Mouse (Mus musculus) spleen, postnatal 36 days (tissue): ENCODE data around the gene Gde1.
A peak's percentile ranks its signal among the peaks of the same experiment; 100 is the strongest.

Experiments used
- DNase-seq, 2 experiments: peaks; one replicate each; pipeline ENCODE4 v3.0.0; 2022; ENCODE audit warnings: low spot score in 2 of 2, mixed read lengths in 1 of 2

Gene Gde1

DNA sequence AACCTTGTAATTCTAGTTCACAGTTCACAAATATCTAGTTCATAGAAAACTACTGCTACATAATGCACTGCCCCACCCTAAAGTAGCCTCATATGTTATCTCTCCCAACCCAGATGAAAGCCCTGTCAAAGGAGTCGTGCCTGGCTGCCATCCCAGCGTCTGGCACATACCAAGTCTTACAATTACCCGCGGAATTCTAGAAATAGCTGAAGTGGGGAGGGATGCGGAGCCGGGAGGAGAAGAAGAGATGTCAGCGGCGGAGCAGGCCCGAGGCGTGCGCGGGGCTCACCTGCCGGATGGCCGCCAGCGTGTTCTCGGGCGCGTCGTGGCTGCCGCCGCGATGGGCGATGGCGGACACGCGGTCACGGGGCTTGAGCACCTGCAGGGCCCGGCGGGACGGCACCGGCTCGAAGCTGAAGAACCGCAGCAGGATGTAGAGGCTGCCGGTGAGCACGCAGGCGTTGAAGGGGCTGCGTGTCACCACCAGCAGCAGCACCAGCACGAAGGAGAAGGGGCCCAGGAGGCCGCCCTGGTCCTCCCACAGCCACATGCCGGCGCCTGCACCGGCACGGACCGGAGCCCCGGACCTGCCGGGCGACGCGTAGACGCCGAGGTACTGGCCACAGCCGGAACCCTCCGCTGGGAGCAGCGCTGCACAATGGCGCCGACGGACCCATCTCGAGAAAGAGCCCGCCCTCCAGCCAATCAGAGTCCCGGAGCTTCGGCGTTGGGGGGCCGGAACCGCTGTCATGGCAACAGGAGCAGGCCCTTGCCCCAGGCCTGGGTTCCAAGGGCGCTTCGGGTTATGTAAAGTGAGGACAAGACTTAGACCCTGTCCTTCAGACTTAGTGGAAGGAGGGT is at the start of gene Gde1:
TSS of gene Gde1 (minus strand) at position 678 of the 861 bp plus-strand sequence.
- peak; percentile 92 for DNase-seq

DNA sequence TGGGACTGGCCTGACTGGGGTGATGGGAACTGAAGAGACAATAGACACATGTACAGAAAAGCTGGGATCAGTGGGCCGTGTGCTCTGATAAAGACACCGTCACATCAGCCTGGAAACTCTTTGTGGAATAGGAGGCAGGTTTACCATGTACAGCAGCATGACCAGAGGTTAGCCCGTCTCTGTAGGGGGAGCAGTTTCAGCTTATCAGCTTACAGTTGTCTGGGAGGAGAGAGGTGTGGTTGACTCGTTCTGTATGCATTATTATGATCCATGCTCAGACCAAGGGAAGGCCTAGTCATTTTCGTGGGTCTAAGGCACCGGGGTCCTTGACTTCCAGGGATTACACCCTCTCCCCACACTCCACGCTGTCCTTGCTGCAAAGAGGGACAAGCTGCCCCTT is 46.0 kb upstream of the Gde1 start:
- DNase-seq = no peak

DNA sequence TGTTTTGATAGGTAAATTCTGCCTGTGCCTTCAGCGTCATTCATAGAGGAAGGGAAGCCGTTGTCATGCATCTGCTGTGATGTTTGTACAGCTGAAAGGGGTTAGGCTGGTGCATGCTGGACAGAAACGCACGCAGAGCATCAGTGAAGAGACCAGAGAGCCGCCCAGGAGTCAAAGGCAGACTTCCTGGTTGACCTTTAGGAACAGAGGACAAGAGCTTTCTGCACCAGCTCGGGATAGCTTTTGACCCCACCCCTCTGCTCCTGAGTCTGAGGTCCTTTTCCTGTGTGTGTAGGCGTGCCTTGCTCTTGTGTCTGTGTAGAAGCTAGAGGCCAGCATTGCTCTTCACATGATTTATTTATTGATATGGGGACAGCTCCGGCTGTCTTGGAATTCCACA is 44.1 kb upstream of the Gde1 start:
- DNase-seq = no peak

DNA sequence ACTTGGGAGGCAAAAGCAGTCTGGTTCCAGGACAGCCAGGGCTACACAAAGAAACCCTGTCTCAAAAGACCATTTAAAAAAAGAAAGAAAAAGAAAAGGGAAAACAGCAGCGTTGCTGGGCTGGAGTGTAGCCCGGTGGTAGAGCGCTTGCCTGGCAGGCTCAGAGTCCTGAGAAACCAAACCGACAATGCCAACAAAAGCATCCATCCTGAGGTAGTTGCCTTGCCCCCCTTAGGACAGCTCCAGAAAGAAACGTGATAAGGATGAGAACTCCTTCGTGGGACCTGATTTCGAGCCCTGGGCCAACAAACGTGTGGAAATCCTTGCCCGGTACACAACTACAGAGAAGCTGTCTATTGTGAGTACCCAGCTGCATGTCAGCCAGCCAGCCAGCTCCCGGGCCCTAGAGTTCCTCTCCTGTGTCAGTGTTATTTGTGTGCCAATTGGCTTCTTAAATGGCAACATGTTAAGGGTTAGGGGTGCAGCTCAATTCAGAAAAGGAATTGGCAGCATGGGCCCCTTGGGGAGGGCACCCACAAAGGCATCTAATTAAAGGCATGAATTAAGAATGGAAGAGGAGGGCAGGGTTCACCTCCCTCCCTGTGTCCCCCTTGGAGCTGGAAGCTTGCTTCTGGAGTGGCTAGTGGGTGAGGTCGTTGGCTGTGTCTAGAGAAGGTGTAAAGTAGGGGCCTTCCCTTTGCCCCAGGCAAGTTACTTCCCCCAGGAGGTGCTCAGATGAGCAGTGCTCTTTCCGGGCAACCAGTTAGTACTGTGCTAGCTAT is 42.5 kb upstream of the Gde1 start:
- DNase-seq = no peak

DNA sequence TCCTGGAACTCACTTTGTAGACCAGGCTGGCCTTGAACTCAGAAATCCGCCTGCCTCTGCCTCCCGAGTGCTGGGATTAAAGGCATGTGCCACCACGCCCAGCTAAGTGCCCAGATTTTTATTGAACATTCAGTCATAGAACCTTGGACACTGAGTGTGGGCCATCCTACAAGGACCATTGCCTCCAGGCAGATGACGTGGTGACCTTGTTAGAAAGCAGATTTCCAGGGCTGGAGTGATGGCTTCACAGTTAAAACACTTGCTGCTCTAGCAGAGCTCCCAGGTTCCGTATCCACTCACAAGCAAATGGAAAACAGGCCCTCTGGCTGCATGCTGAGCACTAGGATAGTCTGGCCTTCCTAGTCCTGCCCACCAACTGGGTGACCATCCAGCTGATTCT is 39.2 kb upstream of the Gde1 start:
- no peak for DNase-seq

GRCm38 (mm10) chr7:118742278-118742677 is 36.7 kb upstream of the Gde1 start:
- DNase-seq = no peak

DNA sequence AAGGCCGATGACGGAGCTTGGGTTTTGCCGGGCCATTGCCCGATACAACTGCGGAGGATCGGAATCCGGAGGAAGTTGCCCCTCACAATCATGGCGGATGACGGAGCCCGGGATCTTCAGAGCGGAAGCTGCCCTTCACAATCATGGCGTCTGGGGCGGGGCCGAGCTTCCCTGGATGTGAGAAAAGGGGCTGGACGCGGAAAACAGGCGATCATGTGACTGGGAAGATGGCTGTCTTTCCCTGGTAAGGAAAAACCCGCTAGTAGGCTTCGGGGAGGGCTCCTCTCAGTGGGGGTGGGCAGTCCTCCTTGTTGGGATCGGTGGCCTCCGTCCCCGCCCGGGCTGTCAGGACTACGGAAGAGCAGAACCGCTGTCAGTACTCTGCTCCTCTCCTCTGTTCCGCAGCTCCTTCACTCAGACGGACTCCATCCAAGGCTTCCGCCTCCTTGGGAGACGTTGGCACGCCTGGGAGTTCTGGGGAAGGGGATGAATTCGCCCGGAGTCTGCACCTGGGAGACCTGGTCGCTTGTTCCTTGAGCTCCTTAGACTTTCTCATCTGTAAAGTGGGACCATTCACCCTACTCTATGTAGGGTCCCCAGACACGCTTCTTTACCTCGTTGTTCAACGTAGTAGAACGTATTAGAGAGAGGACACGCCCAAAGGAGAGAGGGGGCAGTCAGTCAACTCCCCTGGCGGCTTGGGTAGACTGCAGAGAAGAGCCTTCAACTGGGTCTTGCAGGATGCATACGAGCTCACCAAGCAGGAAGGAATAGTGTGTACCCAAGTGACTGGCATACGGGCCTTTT is 35.2 kb upstream of the Gde1 start:
- DNase-seq = peak; percentile 90 to 93

DNA sequence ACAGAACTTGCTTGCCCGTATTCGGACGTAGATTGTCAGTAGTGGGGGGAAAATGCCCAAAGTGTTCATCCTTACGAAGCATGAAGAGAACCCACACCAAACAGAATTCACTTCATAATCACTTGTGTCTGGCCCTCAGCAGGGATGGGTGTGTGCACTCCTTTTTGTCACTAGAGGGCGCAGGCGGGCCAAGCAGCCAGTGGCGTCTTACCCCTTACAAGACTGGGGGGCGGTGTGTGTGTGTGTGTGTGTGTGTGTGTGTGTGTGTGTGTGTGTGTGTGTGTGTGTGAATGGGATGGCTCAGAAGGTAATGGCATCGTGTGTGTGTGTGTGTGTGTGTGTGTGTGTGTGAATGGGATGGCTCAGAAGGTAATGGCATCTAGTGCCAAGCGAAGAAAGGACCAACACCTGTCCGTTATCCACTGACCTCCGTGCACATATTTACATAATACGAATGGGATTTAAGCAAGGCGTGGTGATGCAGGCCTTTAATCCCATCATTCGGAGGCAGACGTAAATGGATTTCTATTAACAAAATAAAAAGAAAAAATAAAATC is 34.5 kb upstream of the Gde1 start, which contains the start of gene Vps35l:
TSS of gene Vps35l (plus strand) at position 252 of the 557 bp plus-strand sequence.
- DNase-seq = peak; percentile 77 to 84

DNA sequence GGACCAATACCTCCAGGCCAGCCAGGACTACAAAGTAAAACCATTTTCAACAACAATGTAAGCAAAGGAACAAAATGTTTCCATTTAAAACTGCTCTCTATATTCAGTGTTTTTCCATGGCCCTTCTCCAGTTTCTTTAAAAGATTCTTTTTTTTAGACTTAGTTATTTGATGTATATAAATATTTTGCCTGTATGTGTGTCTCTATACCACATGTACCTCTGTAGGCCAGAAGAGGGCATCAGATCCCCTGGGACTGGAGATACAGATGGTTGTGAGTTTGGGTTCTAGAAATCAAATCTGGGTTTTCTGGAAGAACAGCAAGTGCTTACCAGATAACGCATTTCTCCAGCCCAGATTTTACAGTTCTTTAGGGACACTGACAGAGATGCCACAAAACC is 33.2 kb upstream of the Gde1 start:
- DNase-seq = no peak

DNA sequence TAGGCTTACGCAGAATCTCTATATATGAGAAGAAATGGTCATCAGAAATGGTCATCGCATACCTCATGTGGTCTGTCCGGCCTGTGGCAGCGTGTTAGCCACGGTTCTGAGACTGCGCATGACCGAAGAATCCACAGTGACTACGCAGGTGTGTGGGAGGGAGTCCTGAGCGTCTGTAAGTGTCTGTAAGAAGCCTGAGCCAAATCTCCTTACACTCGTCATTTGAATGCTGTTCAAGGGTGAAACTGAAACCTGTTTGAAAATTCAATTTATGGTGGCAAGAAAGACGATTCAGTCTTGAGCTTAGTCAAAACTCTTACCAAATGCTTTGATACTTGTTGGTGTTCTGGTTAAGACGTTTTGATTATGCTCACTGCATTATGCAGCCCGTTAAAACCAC is 27.6 kb upstream of the Gde1 start:
- no peak for DNase-seq

GRCm38 (mm10) chr7:118731781-118732180 is 26.2 kb upstream of the Gde1 start:
- DNase-seq = no peak

GRCm38 (mm10) chr7:118728846-118729587 is 23.4 kb upstream of the Gde1 start:
- DNase-seq = no peak

- DNase-seq = no peak
Measured at GRCm38 (mm10) chr7:118725459-118725858, 19.9 kb upstream of the Gde1 start.

DNA sequence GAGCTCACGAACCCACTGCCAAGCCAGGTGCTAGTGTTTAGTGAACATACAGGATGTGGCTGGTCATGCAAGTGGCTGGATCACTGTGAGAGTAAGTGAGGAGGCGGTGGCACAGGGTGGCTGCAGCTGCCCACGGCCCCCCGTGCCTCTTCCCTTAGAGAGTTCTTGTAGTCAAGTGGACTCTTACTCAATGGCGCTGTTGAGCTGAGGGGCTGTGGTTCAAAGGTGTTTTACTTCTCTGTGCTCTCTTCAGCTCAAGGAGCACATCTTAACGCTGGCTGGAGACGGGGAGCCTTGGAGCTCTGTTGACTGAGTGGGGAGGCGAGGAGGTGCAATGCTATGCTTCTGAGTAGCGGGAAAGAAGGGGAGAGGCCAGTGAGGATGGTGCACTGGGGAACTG is 18.3 kb upstream of the Gde1 start:
- no peak for DNase-seq

DNA sequence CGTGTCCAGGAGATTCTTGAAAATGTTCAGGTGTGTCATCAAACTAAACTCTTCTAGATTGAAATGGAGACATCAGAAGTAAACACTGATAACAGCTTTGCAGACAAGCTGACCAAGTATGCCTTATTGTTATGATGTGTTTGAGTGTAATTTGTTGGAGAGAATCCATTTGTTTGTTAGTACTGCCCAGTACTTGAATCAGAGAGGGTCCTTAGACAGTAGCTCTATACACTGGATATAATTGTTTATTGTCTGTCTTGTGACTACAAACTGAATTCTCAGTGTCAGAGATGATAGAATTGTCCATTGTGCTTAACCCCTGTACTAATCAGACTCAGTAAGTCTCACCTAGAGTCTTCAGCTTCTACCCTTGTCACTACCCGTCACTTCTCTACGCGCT is 12.5 kb upstream of the Gde1 start:
- no peak for DNase-seq

DNA sequence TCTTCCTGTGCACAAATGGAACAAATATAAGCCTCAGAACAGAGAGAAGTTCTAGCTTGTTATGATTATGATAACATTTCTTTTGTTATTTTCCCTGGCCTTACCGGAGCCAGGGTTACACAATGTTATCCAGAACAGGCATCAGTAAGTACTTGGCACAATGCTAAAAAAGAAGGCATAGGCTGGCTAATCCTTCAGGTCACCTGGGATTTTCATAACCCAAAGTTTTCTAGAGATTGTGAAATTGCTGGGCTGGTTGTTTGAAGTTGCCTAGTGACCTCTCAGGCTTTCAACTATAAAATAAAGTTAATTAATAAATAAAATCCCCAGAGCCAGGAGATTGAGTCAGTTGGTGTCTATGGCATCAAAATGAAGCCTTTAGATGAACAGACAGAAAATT is 9.3 kb upstream of the Gde1 start:
- DNase-seq = no peak

DNA sequence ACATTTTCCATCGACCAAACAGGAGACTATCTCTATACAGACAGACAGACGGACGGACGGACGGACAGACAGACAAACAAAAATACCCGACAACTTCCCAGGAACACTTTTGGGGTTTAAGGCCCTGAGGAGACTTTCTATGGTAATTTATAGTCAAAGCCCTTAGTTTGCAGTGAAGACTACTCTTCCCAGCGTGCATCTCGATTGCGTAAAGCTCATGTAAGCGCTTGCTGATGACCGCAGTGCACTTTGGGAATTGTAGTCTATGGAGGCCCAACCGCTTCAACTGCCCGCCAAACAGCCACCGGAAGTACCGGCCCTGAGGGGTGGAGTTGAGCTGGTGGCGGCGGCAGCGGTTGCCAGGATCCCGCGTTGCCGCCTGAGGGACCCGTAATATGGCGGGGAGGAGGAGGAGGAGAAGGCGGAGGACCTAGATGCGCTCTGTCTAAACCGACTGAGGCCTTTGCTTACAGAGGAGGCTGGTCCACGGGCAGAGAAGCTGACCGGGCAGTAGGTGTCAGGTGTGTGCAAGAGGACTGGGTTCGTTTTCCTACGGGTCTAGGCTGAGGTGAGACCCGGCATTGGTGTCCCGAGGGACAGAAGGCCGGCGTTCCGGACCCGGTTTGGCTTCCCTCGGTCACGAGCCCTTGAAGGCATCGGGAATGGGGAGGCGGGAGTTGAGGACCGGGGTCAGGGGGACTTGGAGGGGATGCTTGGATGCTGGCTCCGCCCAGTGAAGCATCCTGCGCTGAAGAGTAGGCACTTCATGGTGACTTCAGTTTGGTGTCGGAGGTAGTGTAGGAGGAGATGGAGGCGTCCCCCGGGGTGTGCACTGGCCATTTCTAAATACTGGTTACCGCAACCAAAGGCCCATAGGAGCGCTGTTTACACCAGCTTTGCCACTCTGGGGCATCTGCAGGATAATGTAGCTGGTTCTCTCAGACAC is 6.9 kb upstream of the Gde1 start, which contains the start of gene Ccp110:
TSS of gene Ccp110 (plus strand) at position 325 of the 946 bp plus-strand sequence.
- DNase-seq = peak; percentile 96

DNA sequence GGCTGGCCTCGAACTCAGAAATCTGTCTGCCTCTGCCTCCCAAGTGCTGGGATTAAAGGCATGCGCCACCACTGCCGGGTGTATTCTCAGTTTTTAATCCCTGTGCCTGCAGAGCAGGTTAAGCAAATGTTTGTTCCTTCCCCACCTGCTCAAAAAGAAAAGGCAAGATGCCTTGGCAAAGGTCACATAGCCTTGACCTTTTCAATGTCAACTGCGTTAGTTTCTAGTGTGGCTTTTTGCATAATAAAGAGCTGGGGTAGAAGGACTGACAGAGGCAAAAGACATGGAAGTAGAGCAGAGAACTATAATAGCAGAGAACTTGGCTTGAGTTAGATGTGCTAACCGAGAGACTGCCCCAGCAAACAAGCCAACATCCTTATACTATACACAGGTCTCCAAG is 5.2 kb upstream of the Gde1 start:
- no peak for DNase-seq

DNA sequence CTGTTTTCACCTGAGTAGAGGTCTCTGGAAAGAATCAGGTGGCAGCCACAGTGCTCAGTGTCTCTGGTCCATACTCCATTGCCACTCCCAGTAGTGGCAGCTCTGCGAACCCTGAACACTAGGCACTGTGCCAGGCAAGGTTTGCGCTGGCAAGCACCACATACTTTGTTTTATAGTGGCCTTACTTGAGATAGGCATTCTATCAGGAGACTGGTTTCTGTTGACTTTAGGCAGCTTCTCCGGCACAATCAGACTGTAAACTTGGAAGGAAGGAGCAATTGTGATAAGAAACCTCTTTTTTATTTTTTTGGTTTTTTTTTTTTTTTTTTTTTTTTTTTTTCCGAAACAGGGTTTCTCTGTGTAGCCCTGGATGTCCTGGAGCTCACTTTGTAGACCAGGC is 2.4 kb upstream of the Gde1 start:
- no peak for DNase-seq

DNA sequence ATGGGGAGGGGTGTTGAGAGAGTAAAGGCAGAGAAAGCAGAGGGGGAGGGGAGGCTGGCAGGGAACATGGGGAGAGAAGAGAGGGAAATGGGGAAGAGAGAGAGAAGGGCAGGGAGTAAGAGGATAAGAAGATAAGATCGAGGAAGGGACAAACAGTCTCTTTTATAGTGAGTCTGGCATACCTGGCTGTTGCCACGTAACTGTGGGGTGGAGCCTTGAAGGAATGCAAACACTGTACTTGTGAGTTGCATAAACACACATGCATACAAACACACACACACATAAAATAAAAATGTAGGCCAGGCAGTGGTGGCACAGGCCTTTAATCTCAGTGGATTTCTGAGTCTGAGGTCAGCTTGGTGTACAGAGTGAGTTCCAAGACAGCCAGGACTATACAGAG is 1.6 kb upstream of the Gde1 start:
- DNase-seq = no peak
